Mouse (Mus musculus): ENCODE data around the gene Tek. TPM values are rescaled to one million over a fixed set of nuclear protein-coding genes. Genes with fewer than 3 reads are reported as not detected.

Tek gene
- total and polyA plus RNA-seq, 3 experiments, result 0.28 to 0.58 TPM; not detected in 1

- no peak for DNase-seq (ENCODE audit: low read depth, low spot score)
- Histone ChIP-seq H3K27me3 (ENCODE audit: control insufficient read depth in 1 of 2, insufficient read depth in 2 of 2, low read length in 2 of 2) (no peaks in the 10 kb centered on the region; a peak in 1 of 4 replicates), H3K79me2 (ENCODE audit: control insufficient read depth, insufficient read depth, low read length, poor library complexity) (no peaks in the 10 kb centered on the region), H3K9me3 (replicated peaks; ENCODE audit: insufficient read depth, low read length) (no peaks in the 10 kb centered on the region), H3K36me3 (ENCODE audit: control insufficient read depth in 1 of 2, insufficient read depth in 2 of 2, low read length in 2 of 2) (no peaks in the 10 kb centered on the region), H3K4me1 (ENCODE audit: control insufficient read depth in 1 of 2, insufficient read depth in 2 of 2, low read length in 2 of 2) (no peaks in the 10 kb centered on the region), H3K4me3 (ENCODE audit: control insufficient read depth in 1 of 2, insufficient read depth in 1 of 2, low read depth in 2 of 2, low read length in 2 of 2) (no peak overlapping the region), H3K27ac (ENCODE audit: control insufficient read depth, low read depth, low read length) (no peak overlapping the region), H3K9ac (ENCODE audit: control insufficient read depth, low read depth, low read length, poor library complexity, severe bottlenecking) (no peak overlapping the region)
- TF ChIP-seq MXI1 (IDR thresholded peaks at IDR 0.05; ENCODE audit: low read depth, low read length) (no peak), ETS1 (IDR thresholded peaks at IDR 0.05; ENCODE audit: low read depth, low read length) (no peak)
These were observed 13.4 kb downstream of the Tek start for GRCm38 (mm10) chr4:94752512-94752911.

GRCm38 (mm10) chr4:94765217-94765616 is 26.1 kb downstream of the Tek start:
- Histone ChIP-seq H3K36me3 (ENCODE audit: control insufficient read depth in 1 of 2, insufficient read depth in 2 of 2, low read length in 2 of 2) (no peaks in the 10 kb centered on the region), H3K79me2 (ENCODE audit: control insufficient read depth, insufficient read depth, low read length, poor library complexity) (no peaks in the 10 kb centered on the region), H3K9ac (ENCODE audit: control insufficient read depth, low read depth, low read length, poor library complexity, severe bottlenecking) (no peak overlapping the region), H3K4me3 (ENCODE audit: control insufficient read depth in 1 of 2, insufficient read depth in 1 of 2, low read depth in 2 of 2, low read length in 2 of 2) (no peak overlapping the region), H3K27me3 (ENCODE audit: control insufficient read depth in 1 of 2, insufficient read depth in 2 of 2, low read length in 2 of 2) (no peaks in the 10 kb centered on the region), H3K27ac (ENCODE audit: control insufficient read depth, low read depth, low read length) (no peak overlapping the region), H3K4me1 (ENCODE audit: control insufficient read depth in 1 of 2, insufficient read depth in 2 of 2, low read length in 2 of 2) (0 out of 4 replicates have a peak, but pooled peaks cover 0 to 2% of the 10 kb centered on the region in 2 experiments), H3K9me3 (replicated peaks; ENCODE audit: insufficient read depth, low read length) (no peaks in the 10 kb centered on the region)
- no peak for DNase-seq (ENCODE audit: low read depth, low spot score)
- no peak for TF ChIP-seq POLR2AphosphoS2 (IDR thresholded peaks at IDR 0.05; ENCODE audit: low read length)
- TF ChIP-seq GATA1 (IDR thresholded peaks at IDR 0.05; ENCODE audit: low read depth, low read length), result no peak
- no peak for TF ChIP-seq SIN3A (IDR thresholded peaks at IDR 0.05; ENCODE audit: low read length)
- TF ChIP-seq MYC (IDR thresholded peaks at IDR 0.05; ENCODE audit: low read depth, low read length), result no peak
- TF ChIP-seq ZNF384 (IDR thresholded peaks at IDR 0.05; ENCODE audit: low read depth, low read length), result no peak
- TF ChIP-seq MAZ (IDR thresholded peaks at IDR 0.05; ENCODE audit: low read depth, low read length), result no peak
- TF ChIP-seq MAX (IDR thresholded peaks at IDR 0.05; ENCODE audit: low read length), result no peak
- TF ChIP-seq TAL1 (IDR thresholded peaks at IDR 0.05; ENCODE audit: low read length), result no peak
- no peak for TF ChIP-seq CHD1 (IDR thresholded peaks at IDR 0.05; ENCODE audit: low read depth, low read length)
- TF ChIP-seq CTCF (IDR thresholded peaks at IDR 0.05 in 2 of 3, conservative IDR thresholded peaks at IDR 0.05 in 1 of 3; ENCODE audit: control insufficient read depth in 1 of 3, insufficient read depth in 1 of 3, low read depth in 2 of 3, low read length in 3 of 3, poor library complexity in 1 of 3, severe bottlenecking in 1 of 3), result no peak
- no peak for TF ChIP-seq ZKSCAN1 (IDR thresholded peaks at IDR 0.05; ENCODE audit: low read depth, low read length)
- TF ChIP-seq ETS1 (IDR thresholded peaks at IDR 0.05; ENCODE audit: low read depth, low read length), result no peak
- no peak for TF ChIP-seq JUND (IDR thresholded peaks at IDR 0.05; ENCODE audit: low read depth, low read length)

GRCm38 (mm10) chr4:94766176-94766575 is 27.1 kb downstream of the Tek start:
- no peak for DNase-seq (ENCODE audit: low read depth, low spot score)
- Histone ChIP-seq H3K9ac (ENCODE audit: control insufficient read depth, low read depth, low read length, poor library complexity, severe bottlenecking) (no peak overlapping the region), H3K4me3 (ENCODE audit: control insufficient read depth in 1 of 2, insufficient read depth in 1 of 2, low read depth in 2 of 2, low read length in 2 of 2) (no peak overlapping the region), H3K79me2 (ENCODE audit: control insufficient read depth, insufficient read depth, low read length, poor library complexity) (no peaks in the 10 kb centered on the region), H3K36me3 (ENCODE audit: control insufficient read depth in 1 of 2, insufficient read depth in 2 of 2, low read length in 2 of 2) (no peaks in the 10 kb centered on the region), H3K4me1 (ENCODE audit: control insufficient read depth in 1 of 2, insufficient read depth in 2 of 2, low read length in 2 of 2) (0 out of 4 replicates have a peak, but pooled peaks cover 0 to 2% of the 10 kb centered on the region in 2 experiments), H3K27ac (ENCODE audit: control insufficient read depth, low read depth, low read length) (no peak overlapping the region), H3K9me3 (replicated peaks; ENCODE audit: insufficient read depth, low read length) (no peaks in the 10 kb centered on the region), H3K27me3 (ENCODE audit: control insufficient read depth in 1 of 2, insufficient read depth in 2 of 2, low read length in 2 of 2) (no peaks in the 10 kb centered on the region)
- TF ChIP-seq JUND (IDR thresholded peaks at IDR 0.05; ENCODE audit: low read depth, low read length) (no peak), NRF1 (IDR thresholded peaks at IDR 0.05; ENCODE audit: insufficient read depth, low read depth, low read length, poor library complexity, severe bottlenecking) (no peak)
